Mouse (Mus musculus): Measurements from ENCODE around the gene Atp5g3.
A peak's percentile ranks its signal among the peaks of the same experiment; 100 is the strongest.

- TF ChIP-seq CTCF (IDR thresholded peaks at IDR 0.05; ENCODE audit: borderline replicate concordance, insufficient read depth, low read depth, low read length) (no peak), POLR2A (IDR thresholded peaks at IDR 0.05; ENCODE audit: borderline replicate concordance, insufficient read depth, low read length) (peak; percentile 79)
These were observed 18.4 kb downstream of the Atp5g3 start, which contains the start of gene Atf2 for GRCm38 (mm10) chr2:73892464-73893296.
